Comparison of ENCODE assay signal across 8 mouse cellular contexts in genomic region chr11:68692010-68692692, GRCm38 (mm10). TPM values are rescaled to one million over a fixed set of nuclear protein-coding genes. Genes with fewer than 3 reads are reported as not detected.
DNase-seq lines count a peak whose midpoint lies in the region; ATAC-seq and TF ChIP-seq lines count a peak whose summit lies in the region.

No protein-coding gene starts in this region.

- peak overlapping the region; percentile 55 for H3K4me2 ChIP-seq in limb, embryonic 11.5 days (ENCODE audit: low read depth, severe bottlenecking)
- peak overlapping the region; percentile 71 for H3K4me2 ChIP-seq in neural tube, embryonic 13.5 days

- H3K27ac ChIP-seq in bone marrow, adult 2 months (ENCODE audit: control insufficient read depth, insufficient read depth, low read depth, low read length, poor library complexity), result peak overlapping the region; percentile 72
- peak overlapping the region; percentile 93 for H3K27ac ChIP-seq in limb, embryonic 11.5 days (replicated peaks; ENCODE audit: low read depth, low read length)
- peak overlapping the region; percentile 99 for H3K27ac ChIP-seq in neural tube, embryonic 13.5 days (replicated peaks)

- H3K9me3 ChIP-seq in erythroblast, embryonic 14.5 days (ENCODE audit: control insufficient read depth, low read length), result no peaks in the 10 kb centered on the region
- H3K9me3 ChIP-seq in limb, embryonic 11.5 days (ENCODE audit: control insufficient read depth, low read length), result no peaks in the 10 kb centered on the region
- no peaks in the 10 kb centered on the region for H3K9me3 ChIP-seq in neural tube, embryonic 13.5 days

- no peak for TF ChIP-seq POLR2A in bone marrow, adult 2 months (IDR thresholded peaks at IDR 0.05; ENCODE audit: borderline replicate concordance, control insufficient read depth, low read depth, low read length)

- peak overlapping the region; percentile 89 for H3K4me3 ChIP-seq in bone marrow, adult 2 months (replicated peaks; ENCODE audit: control insufficient read depth, low read depth, low read length)
- H3K4me3 ChIP-seq in erythroblast, embryonic 14.5 days (replicated peaks), result peak overlapping the region; percentile 72
- H3K4me3 ChIP-seq in limb, embryonic 11.5 days (ENCODE audit: low read depth, low read length), result peak overlapping the region; percentile 72
- H3K4me3 ChIP-seq in neural tube, embryonic 13.5 days, result peak overlapping the region; percentile 80

- intact Hi-C loops in left cerebral cortex, postnatal 4 days (cut with DNase I), result loop anchor here (5.0 to 10.0 kb wide), 3 partner anchors 110 to 207 kb away; no protein-coding TSS in a partner anchor
- intact Hi-C loops in left cerebral cortex, postnatal 36 days (cut with DNase I), result loop anchor here (5.0 kb wide), 2 partner anchors 70 to 105 kb away; partner anchors contain the start of gene Ccdc42

- peak; percentile 26 for DNase-seq in left cerebral cortex, postnatal 4 days
- no peak for DNase-seq in left cerebral cortex, postnatal 36 days (ENCODE audit: low spot score in 2 of 2)
- DNase-seq in limb, embryonic 11.5 days (ENCODE audit: low spot score), result no peak
- no peak for DNase-seq in right cerebral cortex, adult 2 months (ENCODE audit: low spot score in 2 of 2)
- DNase-seq in layer of hippocampus, adult 9-10 months (ENCODE audit: low spot score), result no peak

- WGBS in bone marrow, adult 2 months, result 2% methylated on average over 34 of the region's 34 CpGs
- WGBS in limb, embryonic 11.5 days, result under 1% methylated on average over 34 of the region's 34 CpGs
- WGBS in neural tube, embryonic 13.5 days, result under 1% methylated on average over 34 of the region's 34 CpGs

- H3K4me1 ChIP-seq in bone marrow, adult 2 months (ENCODE audit: control insufficient read depth, insufficient read depth, low read length), result no peaks in the 10 kb centered on the region
- peaks cover 52% of the 10 kb centered on the region for H3K4me1 ChIP-seq in erythroblast, embryonic 14.5 days (ENCODE audit: control insufficient read depth)
- peaks cover 3% of the 10 kb centered on the region; the same call in 1 of the 2 replicates for H3K4me1 ChIP-seq in limb, embryonic 11.5 days (ENCODE audit: control insufficient read depth, insufficient read depth, low read length)
- peaks cover 28% of the 10 kb centered on the region for H3K4me1 ChIP-seq in neural tube, embryonic 13.5 days (replicated peaks)

- H3K27me3 ChIP-seq in erythroblast, embryonic 14.5 days (ENCODE audit: control insufficient read depth), result no peaks in the 10 kb centered on the region
- H3K27me3 ChIP-seq in limb, embryonic 11.5 days (ENCODE audit: control insufficient read depth, insufficient read depth, low read length), result no peaks in the 10 kb centered on the region
- no peaks in the 10 kb centered on the region for H3K27me3 ChIP-seq in neural tube, embryonic 13.5 days

- peaks cover 3% of the 10 kb centered on the region for H3K36me3 ChIP-seq in erythroblast, embryonic 14.5 days (ENCODE audit: control insufficient read depth)
- H3K36me3 ChIP-seq in limb, embryonic 11.5 days (ENCODE audit: control insufficient read depth, insufficient read depth, low read length), result no peaks in the 10 kb centered on the region
- no peaks in the 10 kb centered on the region for H3K36me3 ChIP-seq in neural tube, embryonic 13.5 days

- ATAC-seq in limb, embryonic 11.5 days (ENCODE audit: insufficient number of reproducible peaks, low FRiP score, low TSS enrichment, low read depth), result peak; percentile 23
- peak; percentile 42 for ATAC-seq in neural tube, embryonic 13.5 days (ENCODE audit: low read depth)

- peak overlapping the region; percentile 87 for H3K9ac ChIP-seq in limb, embryonic 11.5 days (ENCODE audit: low read length)
- peak overlapping the region; percentile 97 for H3K9ac ChIP-seq in neural tube, embryonic 13.5 days

- TF ChIP-seq CTCF in bone marrow, adult 2 months (IDR thresholded peaks at IDR 0.05; ENCODE audit: control insufficient read depth, insufficient read depth, low read length), result no peak

RNA-seq across cellular contexts. Expression of gene Myh10, which starts 0.8 kb away (rescaled TPM):
- 100 to 1,000 TPM; 248 to 255 TPM for total RNA-seq in left cerebral cortex, postnatal 4 days (2021)
- total RNA-seq in left cerebral cortex, postnatal 36 days (2021), result 100 to 1,000 TPM; 198 to 218 TPM
- polyA plus RNA-seq in bone marrow, adult 2 months (2011; ENCODE audit: insufficient read depth, insufficient read length, low replicate concordance, missing spikeins), result 22.6 and 26.7 TPM in 2 replicates
- polyA plus RNA-seq in erythroblast, embryonic 14.5 days (2012), result 7.7 and 9.5 TPM in 2 replicates
- 148 and 172 TPM in 2 replicates for polyA plus RNA-seq in limb, embryonic 11.5 days (2014; fragmentation: Nextera tagmentation; extraction: Ambion mirVana)
- polyA plus RNA-seq in neural tube, embryonic 13.5 days (2015; fragmentation: Nextera tagmentation; extraction: Ambion mirVana), result 76.5 and 94.0 TPM in 2 replicates
